Mouse (Mus musculus) layer of hippocampus, adult 2 months (tissue): Measurements from ENCODE around the gene Gdpgp1. TPM values are rescaled to one million over a fixed set of nuclear protein-coding genes. Genes with fewer than 3 reads are reported as not detected.

Experiments
- DNase-seq, 2 experiments: peaks; one replicate each; pipeline ENCODE4 v3.0.0; 2022; ENCODE audit warnings: low spot score in 2 of 2
- H3K27ac ChIP-seq: fragments of 200-600 bp; 2 replicates; pipeline ENCODE4 v1.8.1; 2022
- H3K4me3 ChIP-seq: fragments of 200-600 bp; 2 replicates; pipeline ENCODE4 v1.8.1; 2022; ENCODE audit warnings: mild to moderate bottlenecking
- CTCF ChIP-seq: fragments of 200-600 bp; conservative IDR thresholded peaks from 2 replicates; pipeline ENCODE4 v1.8.1; 2022; ENCODE audit warnings: antibody characterized with exemption, mild to moderate bottlenecking, moderate library complexity
- total RNA-seq, 2 experiments: library from RNA; stranded (reverse); gene quantifications; 2 replicates each; pipeline ENCODE4 v1.2.3; 2021

Gdpgp1 gene
- total RNA-seq, 2 experiments from 2014 or later = 6.1 to 6.8 TPM

- no peak for TF ChIP-seq CTCF
- no peak for DNase-seq
- no peak overlapping the region for H3K27ac ChIP-seq
- no peak overlapping the region for H3K4me3 ChIP-seq
These were observed 40.8 kb downstream of the Gdpgp1 start for GRCm38 (mm10) chr7:80273456-80273855.

- Histone ChIP-seq H3K27ac (no peak overlapping the region), H3K4me3 (no peak overlapping the region)
- DNase-seq = no peak
- no peak for TF ChIP-seq CTCF
These were observed 43.7 kb downstream of the Gdpgp1 start for GRCm38 (mm10) chr7:80276374-80276773.

GRCm38 (mm10) chr7:80280032-80280431, 47.4 kb downstream of the Gdpgp1 start:
- Histone ChIP-seq H3K4me3 (no peak overlapping the region), H3K27ac (no peak overlapping the region)
- no peak for DNase-seq
- TF ChIP-seq CTCF = no peak

- peak; percentile 34 for TF ChIP-seq CTCF
- no peak for DNase-seq
- Histone ChIP-seq H3K27ac (no peak overlapping the region), H3K4me3 (no peak overlapping the region)
These were observed 48.3 kb downstream of the Gdpgp1 start for GRCm38 (mm10) chr7:80280998-80281397.

GRCm38 (mm10) chr7:80281646-80282045, 49.0 kb downstream of the Gdpgp1 start:
- H3K27ac ChIP-seq = no peak overlapping the region
- TF ChIP-seq CTCF = no peak
- H3K4me3 ChIP-seq = no peak overlapping the region
- DNase-seq = no peak

GRCm38 (mm10) chr7:80283226-80283918, 50.7 kb downstream of the Gdpgp1 start:
- Histone ChIP-seq H3K27ac (no peak overlapping the region), H3K4me3 (no peak overlapping the region)
- TF ChIP-seq CTCF = no peak
- no peak for DNase-seq

GRCm38 (mm10) chr7:80284391-80284790, 51.7 kb downstream of the Gdpgp1 start:
- no peak for TF ChIP-seq CTCF
- H3K27ac ChIP-seq = no peak overlapping the region
- DNase-seq = no peak
- no peak overlapping the region for H3K4me3 ChIP-seq

- Histone ChIP-seq H3K27ac (no peak overlapping the region), H3K4me3 (no peak overlapping the region)
- DNase-seq = no peak
- no peak for TF ChIP-seq CTCF
These were observed 53.1 kb downstream of the Gdpgp1 start for GRCm38 (mm10) chr7:80285725-80286124.

GRCm38 (mm10) chr7:80287736-80288135, 55.1 kb downstream of the Gdpgp1 start:
- no peak for DNase-seq
- TF ChIP-seq CTCF = no peak
- Histone ChIP-seq H3K4me3 (no peak overlapping the region), H3K27ac (no peak overlapping the region)

Other genes starting within 250 kb of the Gdpgp1 start
- 10 to 100 TPM; 21.4 to 27.3 TPM for gene Zfp710, start 208.1 kb upstream of the Gdpgp1 start, total RNA-seq
- gene Idh2, start 117.5 kb upstream of the Gdpgp1 start, total RNA-seq = 10 to 100 TPM; 63.8 to 69.8 TPM
- 10 to 100 TPM; 25.7 to 27.5 TPM for gene Sema4b, start 46.0 kb upstream of the Gdpgp1 start, total RNA-seq
- gene Cib1, start 52 bp upstream of the Gdpgp1 start, total RNA-seq = 10 to 100 TPM; 23.6 to 25.0 TPM
- 1 to 10 TPM; 1.4 to 3.3 TPM for gene Ttll13, start 13.5 kb downstream of the Gdpgp1 start, total RNA-seq
- 10 to 100 TPM; 38.5 to 42.2 TPM for gene Ngrn, start 28.4 kb downstream of the Gdpgp1 start, total RNA-seq
- 10 to 100 TPM; 22.9 to 24.7 TPM for gene Vps33b, start 36.8 kb downstream of the Gdpgp1 start, total RNA-seq
- gene Prc1, start 61.6 kb downstream of the Gdpgp1 start, total RNA-seq = 1 to 10 TPM; 1.2 to 2.7 TPM
- 10 to 100 TPM; 15.3 to 19.8 TPM for gene Rccd1, start 91.6 kb downstream of the Gdpgp1 start, total RNA-seq
- 10 to 100 TPM; 38.0 to 40.9 TPM for gene Unc45a, start 108.1 kb downstream of the Gdpgp1 start, total RNA-seq
- 10 to 100 TPM; 45.5 to 46.6 TPM for gene Hddc3, start 110.2 kb downstream of the Gdpgp1 start, total RNA-seq
- gene Man2a2, start 138.5 kb downstream of the Gdpgp1 start, total RNA-seq = 100 to 1,000 TPM; 169 to 178 TPM
- gene Fes, start 155.1 kb downstream of the Gdpgp1 start, total RNA-seq = 1 to 10 TPM; 5.0 to 5.7 TPM
- 10 to 100 TPM; 39.4 to 40.6 TPM for gene Furin, start 172.6 kb downstream of the Gdpgp1 start, total RNA-seq